Mouse (Mus musculus) MEL (cell line): Measurements from ENCODE around the gene 0610009B22Rik. TPM values are rescaled to one million over a fixed set of nuclear protein-coding genes. Genes with fewer than 3 reads are reported as not detected.

Experiments
- DNase-seq: peaks from one replicate; pipeline ENCODE4 v3.0.0; 2011; ENCODE audit warnings: low read depth, low spot score
- H3K27ac ChIP-seq: 2 replicates; pipeline ENCODE4 v1.5.1; 2012; ENCODE audit warnings: low read depth, mild to moderate bottlenecking, control low read depth, low read length, moderate library complexity; ENCODE audit not compliant: control insufficient read depth
- H3K27me3 ChIP-seq, 2 experiments: fragments of 150-350 bp in 1 of 2; sonication (generic) in 1 of 2; 2 replicates each; pipeline ENCODE4 v1.6.1; 2012; ENCODE audit warnings: low read length in 2 of 2, mild to moderate bottlenecking in 2 of 2, improper control_type of control experiment in 1 of 2, moderate library complexity in 1 of 2; ENCODE audit not compliant: insufficient read depth in 2 of 2, control insufficient read depth in 1 of 2
- H3K36me3 ChIP-seq, 2 experiments: 2 replicates each; pipeline ENCODE4 v1.6.1; 2012 to 2014; ENCODE audit warnings: low read length in 2 of 2, improper control_type of control experiment in 1 of 2, inconsistent platforms in 1 of 2, mild to moderate bottlenecking in 1 of 2; ENCODE audit not compliant: insufficient read depth in 2 of 2, control insufficient read depth in 1 of 2
- H3K4me1 ChIP-seq, 2 experiments: fragments of 150-350 bp in 1 of 2; sonication (generic) in 1 of 2; 2 replicates each; pipeline ENCODE4 v1.6.1; 2012; ENCODE audit warnings: low read length in 2 of 2, improper control_type of control experiment in 1 of 2, mild to moderate bottlenecking in 1 of 2; ENCODE audit not compliant: insufficient read depth in 2 of 2, control insufficient read depth in 1 of 2
- H3K4me3 ChIP-seq, 2 experiments: fragments of 150-350 bp in 1 of 2; sonication (generic) in 1 of 2; 2 replicates each; pipeline ENCODE4 v1.5.1; 2012; ENCODE audit warnings: low read depth in 2 of 2, low read length in 2 of 2, mild to moderate bottlenecking in 2 of 2, moderate library complexity in 2 of 2, control low read depth in 1 of 2, improper control_type of control experiment in 1 of 2; ENCODE audit not compliant: control insufficient read depth in 1 of 2, insufficient read depth in 1 of 2
- H3K79me2 ChIP-seq: 2 replicates; pipeline ENCODE4 v1.6.1; 2012; ENCODE audit warnings: mild to moderate bottlenecking, low read length, moderate library complexity; ENCODE audit not compliant: control insufficient read depth, poor library complexity, insufficient read depth
- H3K9ac ChIP-seq: 2 replicates; pipeline ENCODE4 v1.6.1; 2012; ENCODE audit warnings: low read depth, mild to moderate bottlenecking, control low read depth, low read length, moderate library complexity; ENCODE audit not compliant: control insufficient read depth, poor library complexity, severe bottlenecking
- H3K9me3 ChIP-seq: fragments of 150-350 bp; sonication (generic); replicated peaks from 2 replicates; pipeline ENCODE4 v1.6.1; 2012; ENCODE audit warnings: mild to moderate bottlenecking, low read length, improper control_type of control experiment, moderate library complexity; ENCODE audit not compliant: insufficient read depth
- CTCF ChIP-seq, 3 experiments: IDR thresholded peaks in 2 of 3; conservative IDR thresholded peaks in 1 of 3; 2 replicates each; pipeline ENCODE4 v1.5.1; 2011 to 2012; ENCODE audit warnings: low read length in 3 of 3, low read depth in 2 of 3, mild to moderate bottlenecking in 2 of 3, improper control_type of control experiment in 1 of 3, inconsistent platforms in 1 of 3, mixed read lengths in 1 of 3, moderate library complexity in 1 of 3; ENCODE audit not compliant: control insufficient read depth in 1 of 3, insufficient read depth in 1 of 3, poor library complexity in 1 of 3, severe bottlenecking in 1 of 3
- ETS1 ChIP-seq: IDR thresholded peaks from 2 replicates; pipeline ENCODE4 v1.6.1; 2012; ENCODE audit warnings: low read depth, mild to moderate bottlenecking, inconsistent platforms, low read length, improper control_type of control experiment, moderate library complexity
- GATA1 ChIP-seq: IDR thresholded peaks from 2 replicates; pipeline ENCODE4 v1.6.1; 2011; ENCODE audit warnings: low read depth, low read length, improper control_type of control experiment
- HCFC1 ChIP-seq: IDR thresholded peaks from 2 replicates; pipeline ENCODE4 v1.6.1; 2012; ENCODE audit warnings: low read depth, mild to moderate bottlenecking, inconsistent platforms, low read length, improper control_type of control experiment, moderate library complexity
- MAX ChIP-seq: IDR thresholded peaks from 2 replicates; pipeline ENCODE4 v1.6.1; 2011; ENCODE audit warnings: low read length, improper control_type of control experiment
- RAD21 ChIP-seq: IDR thresholded peaks from 2 replicates; pipeline ENCODE4 v1.6.1; 2011; ENCODE audit warnings: mild to moderate bottlenecking, low read depth, low read length, improper control_type of control experiment
- SIN3A ChIP-seq: IDR thresholded peaks from 2 replicates; pipeline ENCODE4 v1.6.1; 2012; ENCODE audit warnings: low read length, improper control_type of control experiment, inconsistent platforms
- SMC3 ChIP-seq: IDR thresholded peaks from 2 replicates; pipeline ENCODE4 v1.6.1; 2011; ENCODE audit warnings: low read depth, low read length, improper control_type of control experiment
- TAL1 ChIP-seq: IDR thresholded peaks from 2 replicates; pipeline ENCODE4 v1.6.1; 2012; ENCODE audit warnings: mild to moderate bottlenecking, inconsistent platforms, low read length, moderate library complexity, mixed read lengths
- TBP ChIP-seq: IDR thresholded peaks from 2 replicates; pipeline ENCODE4 v1.8.0; 2011; ENCODE audit warnings: low read depth, low read length, improper control_type of control experiment
- TCF12 ChIP-seq: IDR thresholded peaks from 2 replicates; pipeline ENCODE4 v1.6.1; 2014; ENCODE audit warnings: low read depth, mild to moderate bottlenecking, inconsistent platforms, low read length, improper control_type of control experiment, moderate library complexity
- USF1 ChIP-seq: IDR thresholded peaks from 2 replicates; pipeline ENCODE4 v1.6.1; 2014; ENCODE audit warnings: low read depth, mild to moderate bottlenecking, inconsistent platforms, low read length, improper control_type of control experiment, moderate library complexity
- ZC3H11A ChIP-seq: IDR thresholded peaks from 2 replicates; pipeline ENCODE4 v1.6.1; 2012; ENCODE audit warnings: low read depth, mild to moderate bottlenecking, inconsistent platforms, low read length, improper control_type of control experiment
- ZNF384 ChIP-seq: IDR thresholded peaks from 2 replicates; pipeline ENCODE4 v1.6.1; 2012; ENCODE audit warnings: low read depth, mild to moderate bottlenecking, inconsistent platforms, low read length, improper control_type of control experiment
- polyA plus RNA-seq, 2 experiments: library from polyadenylated mRNA; stranded (reverse) in 1 of 2; unstranded in 1 of 2; fragments of >175 nt in 1 of 2; fragments of >200 nt in 1 of 2; gene quantifications; 2 replicates each; pipeline versions ENCODE4 v1.2.1 to v1.2.4; 2012; ENCODE audit warnings: low replicate concordance in 2 of 2, low read depth in 1 of 2; ENCODE audit not compliant: insufficient read length in 2 of 2, insufficient read depth in 1 of 2, missing spikeins in 1 of 2
- total RNA-seq: library from RNA; depleted of rRNA; stranded (reverse); fragments of 300-350 nt; gene quantifications from 2 replicates; pipeline ENCODE4 v1.2.3, GENCODE M21; 2012

0610009B22Rik gene
- total and polyA plus RNA-seq, 3 experiments, result 24.4 to 37.7 TPM; not detected in 1

DNA sequence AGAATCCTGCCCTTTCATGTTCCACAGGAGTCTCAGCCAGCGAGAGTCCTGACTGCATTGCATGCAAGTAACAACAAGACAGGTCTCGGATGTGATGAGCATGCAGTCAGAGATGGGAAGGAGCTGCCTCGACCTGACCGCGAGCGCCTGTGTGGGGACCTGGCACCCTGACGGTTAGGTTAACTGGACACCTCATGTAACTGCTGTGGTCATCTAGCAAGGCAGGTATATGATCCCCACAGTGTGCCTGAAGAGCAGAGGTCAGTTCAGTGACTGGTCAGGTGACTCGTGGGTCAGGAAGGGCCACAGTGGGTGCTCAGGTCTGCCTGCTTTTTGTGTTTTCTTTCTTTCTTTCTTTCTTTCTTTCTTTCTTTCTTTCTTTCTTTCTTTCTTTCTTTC, 6.7 kb downstream of the 0610009B22Rik start:
- Histone ChIP-seq H3K27ac (no peak overlapping the region), H3K4me3 (peak overlapping the region; percentile 11 to 52), H3K36me3 (peaks cover 0 to 6% of the 10 kb centered on the region in 2 experiments; a peak in 2 of 4 replicates), H3K79me2 (no peaks in the 10 kb centered on the region; the same call in 1 of the 2 replicates), H3K4me1 (peaks cover 0 to 10% of the 10 kb centered on the region in 2 experiments; a peak in 3 of 4 replicates)
- no peak for TF ChIP-seq RAD21
- TF ChIP-seq SIN3A, result peak; percentile 60
- TF ChIP-seq SMC3, result no peak
- peak; percentile 62 for TF ChIP-seq USF1
- no peak for TF ChIP-seq ZNF384
- TF ChIP-seq, all 39 proteins: peak for 2
- H3K9me3 ChIP-seq, result no peaks in the 10 kb centered on the region
- no peak for DNase-seq
- H3K27me3 ChIP-seq, result no peaks in the 10 kb centered on the region
- peak overlapping the region; percentile 61 for H3K9ac ChIP-seq

DNA sequence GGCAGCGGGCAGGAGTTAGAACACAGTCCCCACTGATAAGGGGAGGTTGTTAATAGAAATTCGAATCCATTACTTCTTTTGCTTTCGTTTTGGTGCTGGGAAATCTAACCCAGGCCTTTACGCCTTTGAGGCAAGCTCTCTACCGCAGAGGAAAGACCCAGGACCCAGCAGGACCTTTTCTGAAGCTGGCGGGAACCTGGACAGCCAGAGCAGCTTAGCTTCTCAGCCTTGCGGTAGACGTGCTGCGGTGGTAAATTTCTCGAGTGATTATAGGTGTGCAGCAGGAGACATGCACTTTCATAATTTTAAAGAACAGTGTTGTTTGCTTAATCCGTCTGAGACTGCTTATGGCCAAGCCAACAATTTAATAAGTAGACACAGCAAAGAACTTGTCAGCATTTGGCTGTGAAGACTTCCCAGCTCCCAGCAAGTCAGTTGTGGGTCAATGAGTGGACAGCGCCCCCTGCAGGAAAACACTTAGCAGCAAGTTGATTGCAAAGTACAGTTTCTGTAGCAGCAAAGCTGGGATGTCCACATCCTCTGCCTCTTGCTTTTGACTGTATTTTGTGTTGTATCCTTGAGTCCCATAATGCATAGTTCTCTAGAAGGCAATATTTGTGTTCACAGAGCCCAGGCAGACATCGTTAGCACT, 7.2 kb downstream of the 0610009B22Rik start:
- H3K4me3 ChIP-seq, result peak overlapping the region; percentile 11 to 52
- no peaks in the 10 kb centered on the region; the same call in 1 of the 2 replicates for H3K79me2 ChIP-seq
- H3K36me3 ChIP-seq, result peaks cover 0 to 3% of the 10 kb centered on the region in 2 experiments; a peak in 1 of 4 replicates
- DNase-seq, result peak; percentile 96
- TF ChIP-seq ZNF384 (no peak), GATA1 (0 out of 2 replicates have a peak, but pooled peaks have one; percentile 5), MAX (no peak), CTCF (IDR thresholded peaks at IDR 0.05 in 2 of 3, conservative IDR thresholded peaks at IDR 0.05 in 1 of 3; ENCODE audit: control insufficient read depth in 1 of 3, insufficient read depth in 1 of 3, low read depth in 2 of 3, low read length in 3 of 3, poor library complexity in 1 of 3, severe bottlenecking in 1 of 3) (peak in 2 of 3 experiments; percentile 96 to 98; a peak in 5 of 6 replicates), TBP (peak; percentile 66), SMC3 (peak; percentile 98), HCFC1 (0 out of 2 replicates have a peak, but pooled peaks have one; percentile 52), TCF12 (peak; percentile 43; the same call in 1 of the 2 replicates), TAL1 (no peak), SIN3A (peak; percentile 92), RAD21 (peak; percentile 99), ETS1 (no peak), ZC3H11A (peak; percentile 98)
- no peak overlapping the region for H3K27ac ChIP-seq
- H3K9me3 ChIP-seq, result no peaks in the 10 kb centered on the region
- peak overlapping the region; percentile 33 for H3K9ac ChIP-seq
- peaks cover 0 to 10% of the 10 kb centered on the region in 2 experiments; a peak in 3 of 4 replicates for H3K4me1 ChIP-seq
- no peaks in the 10 kb centered on the region for H3K27me3 ChIP-seq
